Mouse (Mus musculus): Measurements from ENCODE around the gene Ints6l.
"Not testable (repeated sequence)": the region's sequence is repeated elsewhere in the genome, so short reads cannot be mapped to it uniquely, and the experiment has no call there.

Gene Ints6l

GRCm38 (mm10) chrX:56454671-56455371 is at the start of gene Ints6l:
Gene Ints6l, plus strand, starts transcription at chrX:56454857.
- DNase-seq, result peak; percentile 73 to 82

- DNase-seq, result no peak
Measured at GRCm38 (mm10) chrX:56405482-56405881, 49.2 kb upstream of the Ints6l start.

DNA sequence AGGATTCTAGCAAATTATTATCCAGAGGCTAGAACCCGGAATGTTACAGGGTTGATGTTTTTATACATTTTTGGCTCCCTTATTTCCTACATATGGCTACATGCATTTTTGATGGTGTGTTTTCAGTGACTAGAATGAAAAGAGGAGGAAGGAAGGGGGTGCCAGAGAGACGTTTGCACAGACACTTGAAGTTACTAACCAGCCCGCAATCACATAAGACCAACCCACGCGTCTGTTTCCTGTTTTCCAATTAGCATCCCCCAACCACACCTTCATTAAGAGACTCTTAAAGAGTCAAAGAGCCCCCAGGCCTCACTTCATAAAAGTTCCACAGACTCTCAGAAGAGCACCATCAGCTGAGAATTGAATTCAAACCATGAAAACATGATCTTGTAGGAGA is 48.5 kb upstream of the Ints6l start:
- no peak for DNase-seq

GRCm38 (mm10) chrX:56416277-56416676 is 38.4 kb upstream of the Ints6l start:
- no peak for DNase-seq

DNA sequence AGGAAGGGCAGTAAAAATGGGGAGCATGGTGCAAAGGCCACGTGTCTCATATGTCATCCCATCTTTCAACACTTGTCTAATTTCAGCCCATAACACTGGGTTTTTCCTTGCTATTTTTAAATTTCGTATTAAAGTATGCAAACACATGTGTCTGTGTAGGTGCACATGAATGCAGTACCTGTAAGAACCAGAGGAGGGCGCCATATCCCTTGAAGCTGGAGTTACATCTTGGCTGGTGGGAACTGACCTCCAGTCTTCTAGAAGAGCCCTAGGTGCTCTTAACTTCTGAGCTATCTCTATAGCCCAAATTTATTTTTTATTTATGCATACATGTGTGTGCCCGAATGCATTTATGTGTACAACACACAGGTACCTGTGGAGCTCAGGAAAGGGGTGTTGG is 37.1 kb upstream of the Ints6l start:
- peak; percentile 2 to 6 for DNase-seq

- no peak for DNase-seq
Measured at GRCm38 (mm10) chrX:56430601-56431000, 24.1 kb upstream of the Ints6l start.

DNA sequence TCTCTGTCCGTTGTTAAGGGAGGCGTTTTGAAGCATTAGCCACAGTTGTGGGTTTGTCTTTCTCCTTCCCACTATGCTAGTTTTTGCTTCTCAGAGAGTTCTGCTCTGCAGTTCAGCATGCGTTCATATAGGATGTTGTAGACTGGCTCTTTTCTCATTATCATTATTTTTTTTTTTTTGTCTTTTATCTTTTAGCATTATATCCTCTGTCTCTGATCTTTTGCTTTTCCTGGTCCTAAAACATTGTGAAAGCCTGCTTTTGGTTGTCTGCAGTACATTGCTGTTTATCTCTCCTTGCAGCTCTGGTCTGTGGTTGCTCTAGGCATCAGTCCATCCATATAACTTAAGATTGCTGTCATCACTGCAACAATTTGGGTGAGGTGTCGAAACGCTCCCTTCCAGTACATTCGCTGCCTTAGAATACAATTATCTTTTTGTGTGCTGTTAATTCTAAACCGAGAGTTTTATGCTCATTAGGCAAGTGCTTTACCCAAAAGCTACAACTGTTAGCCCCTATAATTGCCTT is 18.8 kb upstream of the Ints6l start:
- DNase-seq, result no peak

- DNase-seq, result no peak
Measured at GRCm38 (mm10) chrX:56446487-56447428, 7.9 kb upstream of the Ints6l start.

DNA sequence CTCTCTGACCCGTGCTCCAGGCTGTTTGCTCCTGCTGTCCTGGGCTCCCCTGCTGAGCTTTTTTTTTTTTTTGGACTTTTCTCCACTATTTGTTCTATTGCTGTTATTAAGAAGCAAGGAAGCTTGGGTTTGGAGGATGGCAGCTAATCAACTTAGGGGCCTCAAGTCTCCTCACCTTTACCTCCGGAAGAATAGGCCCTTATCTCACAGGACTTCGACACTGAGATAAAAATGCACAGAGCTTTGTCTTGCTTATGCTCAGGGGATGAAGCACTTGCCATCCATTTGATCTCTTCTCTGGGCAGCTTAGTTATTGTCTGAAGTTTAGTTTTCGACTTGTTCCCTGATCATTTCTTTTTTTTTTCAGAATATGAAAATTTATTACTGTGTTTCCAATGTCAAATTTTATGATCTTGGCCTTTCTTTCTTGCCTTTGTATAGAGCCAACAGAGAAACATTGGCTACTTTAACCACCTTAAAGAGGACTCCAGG is 7.1 kb upstream of the Ints6l start, which contains the start of gene Gm2174:
TSS of gene Gm2174 (plus strand) at position 442 of the 492 bp plus-strand sequence.
- DNase-seq, result no peak

GRCm38 (mm10) chrX:56455372-56456246 is 952 bp downstream of the Ints6l start:
- DNase-seq, result peak; percentile 88 to 94

- DNase-seq, result no peak
Measured at GRCm38 (mm10) chrX:56456379-56456778, 1.7 kb downstream of the Ints6l start.

DNA sequence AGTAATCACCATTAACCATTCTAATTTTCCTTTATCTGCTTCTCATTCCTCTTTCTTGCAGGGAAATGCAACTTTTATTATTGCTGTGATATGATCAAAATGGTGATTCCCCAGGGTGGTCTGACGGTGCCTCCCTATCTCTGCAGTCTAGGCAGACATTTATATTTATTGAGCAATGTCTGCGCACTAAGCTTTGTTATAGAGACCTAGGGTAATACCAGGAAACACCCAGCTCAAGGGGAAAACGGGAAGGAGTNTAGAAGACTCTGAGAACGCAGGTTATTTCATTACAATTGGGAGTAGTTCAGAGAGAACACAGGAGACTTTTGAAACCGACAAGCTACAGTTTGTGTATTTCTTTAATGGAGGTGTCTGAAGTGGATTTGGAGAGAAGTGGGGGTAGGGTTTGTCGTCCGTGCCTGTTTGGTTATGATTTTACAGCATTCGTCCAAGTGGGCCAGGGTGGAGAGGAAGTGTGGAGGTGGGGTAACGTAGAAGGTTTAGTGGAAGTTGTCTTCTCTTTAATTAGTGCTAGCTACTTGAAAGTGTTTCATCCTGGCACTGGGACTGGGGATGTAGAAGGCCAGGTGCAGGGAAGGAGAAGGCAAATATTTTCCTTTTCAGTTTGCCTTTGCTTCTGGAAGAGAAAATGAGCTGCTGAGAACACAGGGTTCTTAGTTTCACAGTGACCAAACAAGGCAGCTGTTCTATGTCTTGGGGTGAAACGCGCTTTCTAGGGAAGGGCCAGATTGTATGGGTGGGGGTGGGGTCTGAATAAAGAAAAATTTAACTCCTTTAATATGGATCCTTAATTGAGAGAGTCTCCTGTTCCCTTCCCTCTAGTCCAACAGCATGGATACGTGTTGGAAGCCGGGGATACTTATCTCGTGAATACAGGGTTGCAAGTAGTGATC is 7.6 kb downstream of the Ints6l start:
- DNase-seq, result no peak

GRCm38 (mm10) chrX:56464906-56465305 is 10.2 kb downstream of the Ints6l start:
- DNase-seq, result no peak

- DNase-seq, result peak in 1 of 2 experiments; percentile 17
Measured at GRCm38 (mm10) chrX:56467688-56468087, 13.0 kb downstream of the Ints6l start.

- peak; percentile 10 to 21 for DNase-seq
Measured at GRCm38 (mm10) chrX:56468422-56468821, 13.8 kb downstream of the Ints6l start.

GRCm38 (mm10) chrX:56474035-56474434 is 19.4 kb downstream of the Ints6l start:
- no peak for DNase-seq

DNA sequence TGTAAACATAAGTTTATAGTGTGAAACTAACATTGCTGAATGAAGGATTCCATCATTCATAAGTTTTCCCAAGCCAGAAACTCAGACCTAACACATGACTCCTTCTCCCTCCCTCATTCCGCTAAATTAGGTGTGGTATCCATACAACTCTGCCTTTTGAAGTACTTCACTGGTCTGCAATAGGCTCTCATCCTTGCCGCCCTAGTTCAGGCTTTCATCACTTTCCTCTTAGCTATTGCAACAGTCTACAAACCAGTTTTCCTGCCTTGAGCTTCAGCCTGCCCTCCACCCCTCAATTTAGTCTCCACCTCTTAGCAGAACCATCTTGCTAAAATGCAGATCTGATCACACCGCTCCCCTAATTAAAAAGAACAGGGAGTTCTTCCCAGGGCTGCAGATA is 22.9 kb downstream of the Ints6l start:
- no peak for DNase-seq

GRCm38 (mm10) chrX:56481906-56482305 is 27.2 kb downstream of the Ints6l start:
- DNase-seq, result no peak

GRCm38 (mm10) chrX:56489758-56490157 is 35.1 kb downstream of the Ints6l start:
- peak; percentile 77 to 80 for DNase-seq

DNA sequence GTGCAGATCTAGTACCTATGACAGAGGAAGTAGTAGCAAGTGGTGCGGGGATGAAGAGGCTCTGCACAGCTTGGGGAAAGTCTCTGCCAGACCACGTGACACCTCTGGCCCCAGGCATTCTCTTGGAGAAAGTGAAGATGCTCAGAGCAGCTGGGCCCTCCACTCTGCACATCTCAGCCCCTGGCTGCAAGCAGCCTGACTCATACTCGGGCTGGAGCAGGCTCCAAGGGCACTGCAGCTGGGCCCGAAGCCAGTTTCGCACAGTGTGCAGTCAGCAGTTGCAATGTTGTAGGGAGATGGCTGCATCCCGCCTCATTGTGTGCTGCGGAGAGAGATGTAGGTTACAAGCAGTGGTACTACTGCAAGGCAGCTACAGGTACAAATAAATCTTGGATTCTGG is 42.6 kb downstream of the Ints6l start:
- DNase-seq, result no peak

GRCm38 (mm10) chrX:56524442-56524841 is 69.8 kb downstream of the Ints6l start, which contains the start of gene Gm10477:
Gene Gm10477, plus strand, starts transcription at chrX:56524742.
- DNase-seq, result not testable (repeated sequence)
